Comparison of ENCODE assay signal across 8 mouse cellular contexts in genomic region chr14:46831837-46832333, GRCm38 (mm10). TPM values are rescaled to one million over a fixed set of nuclear protein-coding genes. Genes with fewer than 3 reads are reported as not detected.
DNase-seq lines count a peak whose midpoint lies in the region; ATAC-seq lines count a peak whose summit lies in the region.

Gene Cgrrf1, plus strand, starts transcription at chr14:46832125.

- no peaks in the 10 kb centered on the region for H3K36me3 ChIP-seq in intestine, embryonic 14.5 days (ENCODE audit: control insufficient read depth, insufficient read depth, low read length)

- peak within 1 kb of the TSS; percentile 72 for H3K9ac ChIP-seq in intestine, embryonic 14.5 days (ENCODE audit: low read length)

- peak within 1 kb of the TSS; percentile 75 for H3K27ac ChIP-seq in intestine, embryonic 14.5 days (ENCODE audit: low read depth)

- peak; percentile 99 for ATAC-seq in intestine, embryonic 14.5 days (replicated peaks; ENCODE audit: low FRiP score, low TSS enrichment, low read depth)

- H3K4me3 ChIP-seq in intestine, embryonic 14.5 days (ENCODE audit: low read depth, low read length) = peak within 1 kb of the TSS; percentile 86

- peak; percentile 93 for DNase-seq in adrenal gland, adult 18-20 months (ENCODE audit: low spot score in 2 of 2)
- DNase-seq in embryo, embryonic 11 days = peak; percentile 98
- peak; percentile 96 for DNase-seq in gastrocnemius, postnatal 25 days
- peak; percentile 94 for DNase-seq in intestine, embryonic 14.5 days (ENCODE audit: low spot score)
- DNase-seq in left cerebral cortex, postnatal 14 days (ENCODE audit: low spot score in 2 of 2) = peak; percentile 92 to 93
- peak; percentile 97 for DNase-seq in mesoderm, embryonic 11.5 days (ENCODE audit: low read depth, low spot score)
- DNase-seq in right cerebral cortex, postnatal 36 days (ENCODE audit: low spot score in 2 of 2) = peak; percentile 94 to 96
- DNase-seq in yolk sac, embryonic 10.5 days (ENCODE audit: low spot score) = peak; percentile 96

- peak within 1 kb of the TSS; percentile 78 for H3K4me2 ChIP-seq in intestine, embryonic 14.5 days (ENCODE audit: low read length)

- H3K4me1 ChIP-seq in intestine, embryonic 14.5 days (replicated peaks; ENCODE audit: control insufficient read depth, insufficient read depth, low read length) = peaks cover 11% of the 10 kb centered on the region; the same call in 1 of the 2 replicates

- no peaks in the 10 kb centered on the region for H3K27me3 ChIP-seq in intestine, embryonic 14.5 days (replicated peaks; ENCODE audit: control insufficient read depth, insufficient read depth, low read length)

- intact Hi-C loops in left cerebral cortex, postnatal 14 days (cut with DNase I) = no loop called here

- H3K9me3 ChIP-seq in intestine, embryonic 14.5 days (ENCODE audit: control insufficient read depth, low read length) = no peaks in the 10 kb centered on the region

- under 1% methylated on average over 32 of the region's 32 CpGs for WGBS in intestine, embryonic 14.5 days

RNA-seq across cellular contexts. Expression of gene Cgrrf1, which starts in this region (rescaled TPM):
- 10 to 100 TPM; 48.2 to 50.9 TPM for total RNA-seq in adrenal gland, adult 18-20 months (2021)
- total RNA-seq in gastrocnemius, postnatal 25 days (2021) = 10 to 100 TPM; 48.6 to 51.3 TPM
- polyA plus RNA-seq in intestine, embryonic 14.5 days (2014; fragmentation: Nextera tagmentation; extraction: Ambion mirVana) = 25.3 and 28.6 TPM in 2 replicates
- 10 to 100 TPM; 22.4 to 24.2 TPM for total RNA-seq in left cerebral cortex, postnatal 14 days (2021)

Comparison
In these comparisons a context has a peak if more than half of its experiments do, and no peak if none do; other contexts are left out.
1. Peak in every context shown above with its lines: DNase-seq, ATAC-seq, H3K4me3 ChIP-seq and H3K27ac ChIP-seq.